Mouse (Mus musculus) ES-Bruce4 (cell line): Measurements from ENCODE around the gene Rnf5.

Experiments used
- CTCF ChIP-seq: IDR thresholded peaks from one replicate; pipeline ENCODE4 v1.8.1; 2011; ENCODE audit warnings: low read depth, low read length
- POLR2A ChIP-seq: IDR thresholded peaks from one replicate; pipeline ENCODE4 v1.8.1; 2011; ENCODE audit warnings: low read length; ENCODE audit not compliant: insufficient read depth

DNA sequence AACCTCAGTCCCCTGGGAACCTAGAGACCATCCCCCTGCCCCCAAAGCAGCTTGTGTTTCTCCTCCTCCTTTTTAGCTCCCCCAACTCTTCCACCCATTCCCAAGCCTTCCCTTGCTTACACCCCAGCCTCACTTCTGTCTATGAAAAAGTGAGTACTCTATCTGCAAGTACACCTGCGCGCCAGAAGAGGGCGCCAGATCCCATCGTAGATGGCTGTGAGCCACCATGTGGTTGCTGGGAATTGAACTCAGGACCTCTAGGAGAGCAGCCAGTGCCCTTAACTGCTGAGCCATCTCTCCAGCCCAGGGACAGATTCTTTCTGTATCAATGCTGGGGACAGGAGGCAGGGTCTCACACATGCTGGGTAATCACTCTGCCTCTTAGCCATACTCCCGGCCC lies 31.6 kb downstream of the Rnf5 start:
- TF ChIP-seq CTCF = peak; percentile 84
- no peak for TF ChIP-seq POLR2A
